Mouse (Mus musculus): Measurements from ENCODE around the gene Olfml2b.

The Olfml2b gene

DNA sequence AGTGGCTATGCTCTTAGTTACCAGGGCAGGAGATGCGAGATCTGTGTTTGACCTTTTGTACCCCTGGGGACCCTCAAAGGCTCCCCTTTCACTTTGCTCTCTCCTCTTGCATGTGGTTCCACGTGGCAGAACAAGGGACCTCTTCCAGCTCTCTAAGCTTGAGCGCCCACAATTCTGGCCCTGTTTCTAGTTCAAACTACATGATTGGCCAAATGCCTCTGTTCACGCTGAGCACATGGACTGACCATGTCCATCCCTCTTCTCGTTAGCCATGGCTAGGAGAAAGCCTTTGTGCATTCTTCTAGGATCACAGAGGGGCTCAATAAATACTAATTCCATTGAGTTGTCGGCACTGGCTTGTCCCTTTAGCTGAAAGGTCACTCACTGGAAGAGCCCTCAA lies 51.0 kb downstream of the Olfml2b start:
- DNase-seq (ENCODE audit: low read depth in 2 of 2, low spot score in 2 of 2): no peak

- no peak for DNase-seq (ENCODE audit: low read depth in 2 of 2, low spot score in 2 of 2)
These were observed 52.7 kb downstream of the Olfml2b start for GRCm38 (mm10) chr1:170696996-170697395.

- no peak for DNase-seq (ENCODE audit: low read depth in 2 of 2, low spot score in 2 of 2)
These were observed 53.5 kb downstream of the Olfml2b start for GRCm38 (mm10) chr1:170697771-170698356.

DNA sequence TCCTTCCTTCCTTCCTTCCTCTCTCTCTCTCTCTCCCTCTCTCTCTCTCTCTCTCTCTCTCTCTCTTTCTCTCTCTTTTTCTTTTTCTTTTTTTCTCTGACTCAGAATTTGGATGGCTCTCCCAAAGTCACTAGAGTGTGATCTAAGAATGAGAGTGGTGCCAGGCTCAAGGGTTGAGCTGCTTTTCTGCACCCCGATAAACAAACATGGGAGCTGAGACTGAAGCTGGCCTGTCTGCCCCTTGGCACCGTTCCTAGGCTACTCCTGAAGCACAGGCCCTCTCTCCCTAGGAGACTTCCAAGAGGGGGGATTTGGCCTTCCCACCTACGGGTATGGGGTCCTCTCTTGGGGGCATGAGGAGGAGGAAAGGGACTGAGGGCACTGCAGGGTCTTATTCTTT lies 54.4 kb downstream of the Olfml2b start:
- no peak for DNase-seq (ENCODE audit: low read depth in 2 of 2, low spot score in 2 of 2)

DNA sequence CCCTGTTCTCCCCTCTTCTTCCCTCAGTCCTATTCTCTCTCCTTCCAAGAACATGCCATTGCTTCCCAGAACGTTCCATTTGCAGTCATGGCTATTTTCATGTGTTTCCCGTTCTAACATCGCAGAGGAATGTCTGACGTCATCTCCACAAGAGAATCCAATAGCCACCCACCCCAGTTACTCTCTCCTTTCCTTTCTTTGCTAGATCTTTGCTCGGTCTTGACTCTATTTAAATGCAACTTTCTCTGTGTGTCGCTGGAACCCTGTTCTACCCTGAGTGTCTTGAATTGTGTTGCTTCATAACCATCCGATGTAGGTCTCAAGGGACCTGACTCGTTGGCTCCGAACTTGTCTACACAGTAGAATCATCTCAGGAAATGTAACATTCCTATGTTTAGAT lies 55.2 kb downstream of the Olfml2b start:
- no peak for DNase-seq (ENCODE audit: low read depth in 2 of 2, low spot score in 2 of 2)

DNA sequence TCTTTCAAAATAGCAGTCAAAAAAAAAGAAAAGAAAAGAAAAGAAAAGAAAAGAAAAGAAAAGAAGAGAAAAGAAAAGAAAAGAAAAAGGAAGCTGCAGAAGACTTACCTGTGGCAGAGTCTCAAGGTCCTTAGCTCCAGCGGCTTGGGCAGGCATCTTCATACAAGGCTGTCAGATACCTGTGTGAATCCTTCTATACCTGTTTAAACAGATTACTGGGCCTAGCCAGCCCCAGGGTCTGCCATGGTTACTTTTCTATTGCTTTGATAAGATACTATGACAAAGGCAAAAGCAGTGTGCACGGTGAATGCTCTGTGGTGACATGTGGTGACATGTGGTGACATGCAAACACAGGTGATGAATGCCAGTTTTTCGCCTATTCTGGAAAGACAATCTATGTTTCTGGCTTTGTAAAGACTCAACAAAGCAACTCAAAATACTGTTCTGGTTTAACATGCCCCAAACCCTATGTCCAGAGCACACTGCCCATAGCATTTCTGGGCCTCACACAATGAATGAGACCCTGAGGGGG lies 56.2 kb downstream of the Olfml2b start:
- no peak for DNase-seq (ENCODE audit: low read depth in 2 of 2, low spot score in 2 of 2)

GRCm38 (mm10) chr1:170701178-170701577 lies 56.8 kb downstream of the Olfml2b start:
- DNase-seq (ENCODE audit: low read depth in 2 of 2, low spot score in 2 of 2): no peak

DNA sequence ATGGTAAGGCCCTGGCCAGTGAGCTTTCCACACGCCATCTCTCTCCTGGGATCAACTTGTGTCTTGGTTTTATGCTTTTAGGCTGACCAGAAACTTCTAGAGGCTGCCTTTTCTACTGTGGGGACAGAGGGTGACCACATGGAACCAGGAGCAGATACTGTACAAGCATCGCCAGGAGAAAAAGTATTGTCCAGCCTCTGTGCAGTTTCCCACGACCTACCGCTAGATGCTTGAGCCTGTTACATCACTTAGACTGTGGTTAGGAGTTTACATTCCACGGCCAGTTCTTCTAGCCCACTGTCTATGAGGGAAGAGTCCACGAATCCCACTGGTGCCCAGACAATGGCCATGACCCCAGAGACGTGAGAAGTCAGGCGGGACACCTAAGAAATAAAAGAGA lies 57.2 kb downstream of the Olfml2b start:
- no peak for DNase-seq (ENCODE audit: low read depth in 2 of 2, low spot score in 2 of 2)

DNA sequence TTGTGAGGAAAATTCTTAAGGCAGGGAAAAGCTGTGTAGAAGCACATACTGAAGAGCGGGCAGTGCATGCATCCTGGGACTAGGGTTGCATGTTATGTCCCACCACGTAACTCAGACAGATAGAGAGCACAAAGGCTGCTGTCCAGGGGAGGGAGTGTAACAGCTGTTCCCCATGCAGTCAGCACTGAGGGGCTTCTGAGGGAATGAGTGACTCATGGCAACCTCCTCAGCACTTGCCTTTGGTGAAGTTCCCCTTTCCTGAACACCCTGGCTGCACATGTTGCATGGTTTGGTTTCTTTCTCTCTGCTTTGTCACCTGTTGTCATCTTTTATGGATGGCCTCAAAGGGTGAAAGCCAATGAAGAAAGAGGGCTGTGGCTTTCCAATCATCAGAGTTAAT lies 57.9 kb downstream of the Olfml2b start:
- DNase-seq (ENCODE audit: low read depth in 2 of 2, low spot score in 2 of 2): no peak

- no peak for DNase-seq (ENCODE audit: low read depth in 2 of 2, low spot score in 2 of 2)
These were observed 58.6 kb downstream of the Olfml2b start for GRCm38 (mm10) chr1:170702958-170703357.

GRCm38 (mm10) chr1:170704103-170704502 lies 59.8 kb downstream of the Olfml2b start:
- no peak for DNase-seq (ENCODE audit: low read depth in 2 of 2, low spot score in 2 of 2)

GRCm38 (mm10) chr1:170704911-170705594 lies 60.7 kb downstream of the Olfml2b start:
- no peak for DNase-seq (ENCODE audit: low read depth in 2 of 2, low spot score in 2 of 2)

DNA sequence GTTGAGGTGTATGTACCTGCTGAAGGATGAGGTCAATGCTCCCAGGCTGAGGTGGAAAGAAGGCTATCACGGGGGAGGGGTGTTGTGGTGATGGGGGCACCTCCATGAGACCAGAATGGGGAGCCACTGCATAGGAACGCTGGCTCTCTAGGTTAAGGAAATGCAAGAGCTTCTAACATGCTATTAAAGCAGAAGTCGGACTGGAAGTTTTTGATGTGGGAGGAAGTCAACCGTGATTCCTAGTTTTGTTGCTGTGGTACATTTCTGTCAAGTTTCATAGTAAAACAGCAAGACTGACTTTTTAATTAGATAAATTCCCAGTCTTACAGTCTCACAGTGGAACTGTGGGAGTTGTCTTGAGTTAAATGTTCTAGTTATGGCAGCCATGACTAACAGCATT lies 61.7 kb downstream of the Olfml2b start:
- no peak for DNase-seq (ENCODE audit: low read depth in 2 of 2, low spot score in 2 of 2)

GRCm38 (mm10) chr1:170709034-170709433 lies 64.7 kb downstream of the Olfml2b start:
- no peak for DNase-seq (ENCODE audit: low read depth in 2 of 2, low spot score in 2 of 2)

- no peak for DNase-seq (ENCODE audit: low read depth in 2 of 2, low spot score in 2 of 2)
These were observed 65.1 kb downstream of the Olfml2b start for GRCm38 (mm10) chr1:170709481-170709880.

- no peak for DNase-seq (ENCODE audit: low read depth in 2 of 2, low spot score in 2 of 2)
These were observed 65.6 kb downstream of the Olfml2b start for GRCm38 (mm10) chr1:170709969-170710368.

GRCm38 (mm10) chr1:170711731-170712130 lies 67.4 kb downstream of the Olfml2b start:
- DNase-seq (ENCODE audit: low read depth in 2 of 2, low spot score in 2 of 2): no peak

- no peak for DNase-seq (ENCODE audit: low read depth in 2 of 2, low spot score in 2 of 2)
These were observed 73.0 kb downstream of the Olfml2b start for GRCm38 (mm10) chr1:170717241-170717828.

GRCm38 (mm10) chr1:170718133-170718810 lies 73.9 kb downstream of the Olfml2b start:
- DNase-seq (ENCODE audit: low read depth in 2 of 2, low spot score in 2 of 2): no peak

DNA sequence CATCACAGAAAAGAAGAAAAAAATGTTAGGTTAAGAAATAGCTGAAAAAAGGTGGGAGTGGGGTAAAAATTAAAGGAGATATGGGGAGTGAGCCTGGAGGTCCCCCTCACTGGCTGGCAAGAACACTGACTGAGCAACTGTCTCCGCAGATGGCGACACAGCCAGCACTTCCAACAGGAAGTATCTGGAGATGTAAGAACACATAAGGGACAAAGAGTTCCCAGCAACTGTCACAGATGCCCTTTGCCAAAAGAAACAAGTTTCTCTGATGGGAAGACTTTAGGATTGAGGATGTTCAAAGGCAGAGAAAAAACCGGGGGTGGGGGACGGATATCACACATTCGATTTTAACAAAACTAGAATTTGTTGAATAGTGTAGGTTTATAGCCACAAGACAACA lies 77.2 kb downstream of the Olfml2b start:
- DNase-seq (ENCODE audit: low read depth in 2 of 2, low spot score in 2 of 2): no peak

DNA sequence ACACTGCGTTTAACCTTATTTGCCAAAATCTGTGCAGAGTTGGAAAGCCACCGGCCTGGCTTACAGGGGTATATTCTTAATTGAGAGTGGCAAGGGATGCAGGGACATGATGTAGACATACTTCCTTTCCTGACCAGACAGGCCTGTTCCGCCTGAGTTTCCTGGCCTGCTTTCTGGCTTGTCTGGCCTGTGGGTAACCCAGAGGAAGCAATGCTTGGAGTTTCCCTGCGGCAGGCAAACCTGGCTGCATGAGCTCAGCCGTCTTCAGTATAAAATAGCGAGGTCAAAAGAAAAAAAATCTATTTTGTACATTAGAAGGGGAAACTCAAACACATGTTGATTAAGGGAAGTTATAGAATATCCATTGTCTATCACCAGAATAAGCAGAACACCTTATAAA lies 84.2 kb downstream of the Olfml2b start:
- no peak for DNase-seq (ENCODE audit: low read depth in 2 of 2, low spot score in 2 of 2)
